Mouse (Mus musculus) erythroblast, embryonic 14.5 days (primary cell): ENCODE measurements around the gene Abca13.

Source experiments
- GATA1 ChIP-seq: IDR thresholded peaks from 2 replicates; pipeline ENCODE4 v1.6.1; 2012; ENCODE audit warnings: low read length, inconsistent platforms, mixed read lengths
- TAL1 ChIP-seq: IDR thresholded peaks from 3 replicates; pipeline ENCODE4 v1.6.1; 2012; ENCODE audit warnings: low read length, inconsistent platforms, mixed read lengths

GRCm38 (mm10) chr11:9146683-9147082, 45.1 kb upstream of the Abca13 start:
- TF ChIP-seq GATA1 (no peak), TAL1 (no peak)
